Mouse (Mus musculus): Measurements from ENCODE around the gene Gm20388. TPM values are rescaled to one million over a fixed set of nuclear protein-coding genes. Genes with fewer than 3 reads are reported as not detected.

Gm20388 gene
- total RNA-seq, 1 experiment from 2014 or later, result 3.6 TPM

- peak; percentile 76 for DNase-seq
These were observed 3873.0 kb downstream of the Gm20388 start for GRCm38 (mm10) chr8:123783525-123784249.

GRCm38 (mm10) chr8:123786166-123786565 is 3875.5 kb downstream of the Gm20388 start:
- DNase-seq, result no peak

GRCm38 (mm10) chr8:123786644-123787043 is 3876.0 kb downstream of the Gm20388 start:
- no peak for DNase-seq

DNA sequence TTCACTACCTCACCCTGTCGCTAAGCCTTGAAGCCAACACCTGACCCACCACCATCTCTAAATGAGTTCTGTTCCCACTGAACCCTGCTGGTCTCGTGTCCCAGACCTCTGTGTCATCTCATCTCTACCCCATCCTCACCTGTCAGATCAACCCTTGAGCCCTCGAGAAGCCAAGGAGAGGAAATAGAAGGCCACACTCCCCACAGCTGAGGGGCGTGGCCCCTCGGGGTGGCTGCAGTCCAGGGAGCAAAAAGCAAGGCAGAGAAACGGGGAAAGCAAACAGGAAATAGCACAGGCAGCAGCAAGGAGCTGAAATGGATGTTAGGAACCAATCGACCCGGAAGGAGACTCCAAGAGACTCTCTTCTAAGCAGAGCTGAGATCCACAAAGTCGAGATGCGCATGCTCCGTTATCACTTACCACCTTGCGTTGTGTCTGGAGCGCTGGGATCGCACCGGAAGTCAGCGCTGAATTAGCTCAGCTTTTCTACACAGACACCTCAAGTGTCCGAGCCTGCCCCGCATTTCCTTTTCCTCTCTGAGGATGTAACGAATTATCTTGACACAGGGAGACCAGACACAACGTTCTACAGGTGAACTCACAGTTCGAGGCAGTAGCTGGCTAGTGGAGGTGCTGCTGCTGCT is 3876.7 kb downstream of the Gm20388 start:
- no peak for DNase-seq

DNA sequence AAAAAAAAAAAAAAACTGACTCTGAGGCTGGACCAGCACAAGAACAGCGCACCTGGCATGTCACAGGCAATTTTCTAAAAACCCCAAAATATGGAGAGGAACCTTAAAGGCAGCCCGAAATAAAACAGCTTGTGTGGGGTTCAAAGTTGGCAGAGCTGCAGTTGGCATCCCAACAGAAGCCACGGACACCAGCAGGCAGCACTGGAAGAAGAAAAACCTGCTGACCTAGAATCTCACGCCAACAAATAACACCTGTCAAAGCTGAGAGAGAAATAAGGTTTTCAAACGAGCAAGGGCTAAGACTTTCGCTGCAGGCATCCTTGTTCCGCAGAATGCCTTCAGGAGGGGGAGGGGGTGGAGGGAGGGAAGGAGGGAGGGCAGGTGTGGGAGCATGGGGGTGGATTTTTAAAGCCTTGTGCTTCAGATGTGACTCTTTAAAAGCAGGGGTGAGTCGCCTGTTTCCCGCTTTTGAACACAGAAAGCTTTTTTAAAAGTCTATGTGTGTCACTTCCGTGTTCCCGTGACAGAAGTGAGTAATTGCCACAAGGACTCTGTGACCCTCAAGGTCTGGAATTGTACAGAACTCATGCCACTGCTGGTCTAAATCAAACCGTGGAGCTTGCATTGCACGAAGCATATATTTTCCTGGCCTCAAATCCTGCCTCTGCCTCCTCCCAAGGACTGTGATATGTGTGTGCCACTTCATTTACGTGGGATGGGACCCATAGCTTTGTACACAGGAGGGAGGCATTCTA is 3878.0 kb downstream of the Gm20388 start:
- no peak for DNase-seq

DNA sequence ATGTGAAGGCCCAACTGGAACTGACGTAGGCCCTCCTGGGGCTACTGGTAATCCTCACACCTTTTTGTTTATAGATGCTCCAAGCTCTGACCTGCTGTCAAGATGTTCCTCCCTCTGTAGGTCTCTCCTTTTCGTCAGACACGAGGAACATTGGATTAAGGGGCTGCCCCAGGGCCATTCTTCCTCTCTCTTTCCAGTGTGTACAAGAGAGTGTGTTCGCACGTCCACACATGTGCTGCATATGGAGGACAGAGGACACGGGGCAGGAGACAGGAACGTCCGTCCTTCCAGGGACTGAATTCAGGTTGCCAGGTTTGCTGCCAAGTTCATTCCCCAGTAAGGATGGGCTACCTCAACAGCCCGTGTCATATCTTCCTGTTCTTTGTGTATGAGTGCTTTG is 3878.8 kb downstream of the Gm20388 start:
- no peak for DNase-seq

DNA sequence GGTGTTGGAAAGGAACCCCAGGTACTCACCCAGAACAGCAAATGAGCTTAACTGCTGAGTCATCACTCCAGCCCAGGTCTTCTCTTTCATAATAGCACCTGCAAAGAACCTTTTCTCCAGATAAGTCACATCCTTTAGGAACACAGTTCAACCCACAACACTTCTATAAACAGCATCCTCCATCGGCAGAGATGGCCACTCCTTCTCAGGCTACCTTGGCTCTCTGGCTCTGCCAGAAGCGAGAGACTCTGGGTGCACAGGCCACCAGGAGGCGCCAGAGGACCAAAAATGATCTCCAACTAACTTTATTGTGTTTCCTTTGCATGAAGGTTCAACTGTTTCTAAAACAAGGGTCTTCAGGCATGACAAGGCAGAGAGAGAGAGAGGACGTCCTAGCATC is 3879.3 kb downstream of the Gm20388 start:
- DNase-seq, result peak; percentile 92

- DNase-seq, result no peak
These were observed 3880.6 kb downstream of the Gm20388 start for GRCm38 (mm10) chr8:123791101-123791844.

DNA sequence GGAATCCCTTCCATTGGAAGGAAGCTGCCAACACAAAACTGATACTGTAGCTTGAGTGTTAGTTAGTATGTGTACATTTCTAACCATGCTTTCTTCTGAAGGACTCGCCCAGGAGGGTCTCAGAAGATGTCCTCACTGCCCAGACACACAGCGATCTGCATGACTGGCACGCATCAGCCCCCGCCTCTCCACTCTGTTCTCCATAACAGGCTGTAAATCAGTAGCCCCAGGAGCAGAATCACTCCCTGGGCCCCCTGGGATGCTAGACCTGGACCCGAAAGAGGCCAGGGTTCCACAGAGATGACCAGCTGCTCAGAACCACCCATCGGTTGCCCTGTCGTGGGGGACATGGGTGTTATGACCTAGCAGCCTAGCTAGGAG is 3881.2 kb downstream of the Gm20388 start:
- DNase-seq, result no peak

DNA sequence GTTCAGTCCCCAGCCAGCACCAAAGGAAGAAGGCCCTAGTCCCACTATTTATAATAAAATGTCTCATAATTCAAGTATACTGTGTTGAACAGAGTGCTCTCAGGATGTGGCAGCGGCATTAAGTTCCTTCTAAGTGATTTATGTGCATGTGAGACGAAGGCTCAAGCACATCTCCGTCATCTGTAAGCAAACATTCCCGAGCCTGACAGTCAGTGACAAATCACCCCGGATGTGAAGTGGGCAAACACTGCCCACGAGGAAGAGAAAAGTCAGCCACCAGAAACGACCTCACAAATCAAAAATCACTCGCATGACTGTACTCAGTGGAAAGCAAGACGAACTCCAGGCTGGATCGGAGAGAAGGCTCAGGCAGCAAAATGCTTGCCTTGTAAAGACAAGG is 3883.3 kb downstream of the Gm20388 start:
- no peak for DNase-seq

DNA sequence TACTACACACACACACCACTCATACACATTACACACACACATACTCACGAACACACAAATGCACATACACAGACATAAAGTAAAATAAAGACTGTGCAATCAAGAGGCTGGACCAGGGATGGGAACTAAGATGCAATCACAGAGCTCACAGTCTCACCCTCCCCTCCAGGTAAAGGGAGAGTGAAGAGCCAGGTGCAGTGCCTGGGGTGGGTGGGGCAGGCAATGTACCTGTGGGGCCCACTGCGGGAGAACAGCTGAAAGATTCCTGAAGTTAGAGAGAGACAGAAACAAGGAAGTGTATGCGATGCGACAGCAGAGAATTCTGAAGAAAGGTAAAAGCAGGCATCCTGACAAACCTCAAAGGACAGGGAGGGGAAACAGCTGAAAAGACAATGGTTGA is 3884.1 kb downstream of the Gm20388 start:
- no peak for DNase-seq

DNA sequence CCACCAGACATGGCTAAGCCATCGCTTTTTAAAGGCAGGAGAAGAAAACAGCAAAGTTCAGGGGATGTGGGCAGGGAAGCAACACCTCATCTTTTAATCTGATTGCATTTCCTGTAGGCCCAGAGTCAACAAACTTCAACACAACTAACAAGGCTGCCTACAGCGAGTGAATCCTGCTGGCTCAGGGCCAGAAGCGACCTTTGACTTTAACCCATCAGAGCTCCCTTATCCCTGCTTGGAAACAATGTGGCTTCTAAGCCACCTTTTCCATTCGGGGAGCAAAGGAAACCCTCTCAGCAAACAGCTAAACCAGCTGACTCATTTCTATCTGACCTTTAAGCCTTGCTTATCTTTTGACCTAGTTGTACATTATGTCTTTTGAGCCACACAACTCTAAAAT is 3886.1 kb downstream of the Gm20388 start:
- peak; percentile 49 for DNase-seq

- DNase-seq, result no peak
These were observed 3887.3 kb downstream of the Gm20388 start for GRCm38 (mm10) chr8:123797928-123798327.

- DNase-seq, result no peak
These were observed 3888.8 kb downstream of the Gm20388 start for GRCm38 (mm10) chr8:123799434-123799833.

- no peak for DNase-seq
These were observed 3889.2 kb downstream of the Gm20388 start for GRCm38 (mm10) chr8:123799885-123800284.

DNA sequence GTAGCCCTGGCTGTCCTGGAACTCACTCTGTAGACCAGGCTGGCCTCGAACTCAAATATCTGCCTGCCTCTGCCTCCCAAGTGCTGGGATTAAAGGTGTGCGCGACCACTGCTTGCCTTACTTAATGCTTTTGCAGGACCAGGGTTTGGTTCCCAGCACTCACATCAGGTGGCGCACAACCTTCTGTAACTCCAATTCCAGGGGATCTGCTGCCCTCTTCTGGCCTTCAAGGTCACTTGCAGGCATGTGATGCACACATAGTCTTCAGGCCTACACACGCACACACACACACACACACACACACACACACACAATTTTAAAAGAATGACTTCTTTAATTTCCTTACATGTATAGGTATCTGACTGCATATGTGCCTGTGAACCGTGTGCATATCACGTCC is 3890.2 kb downstream of the Gm20388 start:
- no peak for DNase-seq

DNA sequence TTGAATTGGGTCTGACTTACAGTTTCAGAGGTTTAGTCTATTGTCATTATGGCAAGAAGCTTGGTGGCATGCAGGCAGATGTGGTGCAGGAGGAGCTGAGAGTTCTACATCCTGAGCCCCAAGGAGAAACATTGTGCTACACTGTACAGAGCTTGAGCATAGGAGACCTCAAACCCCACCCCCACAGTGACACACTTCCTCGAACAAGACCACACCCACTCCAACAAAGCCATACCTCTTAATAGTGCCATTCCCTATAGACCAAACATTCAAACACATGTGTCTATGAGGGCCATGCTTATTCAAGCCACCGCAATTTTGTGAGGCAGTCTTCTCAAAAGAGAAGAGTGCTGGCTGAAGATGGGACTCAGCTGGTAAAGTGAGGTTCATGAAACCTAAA is 3890.9 kb downstream of the Gm20388 start:
- no peak for DNase-seq

- no peak for DNase-seq
These were observed 3893.0 kb downstream of the Gm20388 start for GRCm38 (mm10) chr8:123803639-123804038.

GRCm38 (mm10) chr8:123804586-123804985 is 3893.9 kb downstream of the Gm20388 start:
- DNase-seq, result no peak

DNA sequence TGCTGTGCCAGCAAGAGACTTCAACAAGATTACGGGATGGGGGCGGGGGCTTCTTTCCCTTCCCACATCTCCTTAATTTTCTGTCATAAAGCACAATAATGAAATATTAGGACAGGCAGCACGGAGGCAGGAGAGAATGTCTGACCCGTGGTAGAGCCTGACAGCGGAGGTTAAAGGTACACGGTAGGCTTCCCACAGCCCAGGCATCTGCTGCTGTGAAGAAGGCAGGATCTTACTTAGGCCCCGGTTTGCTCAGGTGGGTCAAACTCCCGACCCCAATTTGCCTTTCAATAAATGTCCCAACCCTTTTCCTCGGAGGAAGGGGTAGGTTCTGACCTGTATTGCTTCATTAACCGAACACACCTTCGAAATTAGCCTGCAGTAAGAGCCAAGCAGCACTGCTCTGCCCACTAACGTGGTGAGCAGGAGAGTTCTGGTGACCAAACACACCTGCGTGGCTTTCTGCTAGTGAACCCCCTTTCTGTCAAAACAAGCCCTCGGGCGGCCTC is 3894.6 kb downstream of the Gm20388 start:
- DNase-seq, result no peak

GRCm38 (mm10) chr8:123805718-123806373 is 3895.2 kb downstream of the Gm20388 start, which contains the start of gene Rab4a:
TSS of gene Rab4a (plus strand) at chr8:123805985.
- peak; percentile 92 for DNase-seq
